Mouse (Mus musculus): Measurements from ENCODE around the gene Olfr1314.

The Olfr1314 gene

GRCm38 (mm10) chr2:112096681-112097080 lies at the start of gene Olfr1314:
Olfr1314 (minus strand) TSS chr2:112096781.
- DNase-seq (ENCODE audit: extremely low spot score, low read depth, low spot score) = no peak

GRCm38 (mm10) chr2:112140029-112140428 lies 43.4 kb upstream of the Olfr1314 start, which contains the start of gene Olfr1317:
Olfr1317 (plus strand) TSS chr2:112140329.
- no peak for DNase-seq (ENCODE audit: extremely low spot score, low read depth, low spot score)

GRCm38 (mm10) chr2:112134877-112135276 lies 38.3 kb upstream of the Olfr1314 start, which contains the start of gene Olfr1316:
Olfr1316 (minus strand) TSS chr2:112134977.
- no peak for DNase-seq (ENCODE audit: extremely low spot score, low read depth, low spot score)

GRCm38 (mm10) chr2:112115340-112115739 lies 18.8 kb upstream of the Olfr1314 start, which contains the start of gene Olfr1315-ps1:
Olfr1315-ps1 (minus strand) TSS chr2:112115440.
- no peak for DNase-seq (ENCODE audit: extremely low spot score, low read depth, low spot score)

- no peak for DNase-seq (ENCODE audit: extremely low spot score, low read depth, low spot score)
Measured at GRCm38 (mm10) chr2:112077743-112078142, 18.8 kb downstream of the Olfr1314 start, which contains the start of gene Olfr1313. Olfr1313 (minus strand) TSS chr2:112077843.

GRCm38 (mm10) chr2:112050138-112050537 lies 46.4 kb downstream of the Olfr1314 start, which contains the start of gene Olfr1312:
Olfr1312 (minus strand) TSS chr2:112050238.
- DNase-seq (ENCODE audit: extremely low spot score, low read depth, low spot score) = no peak
